Mouse (Mus musculus): ENCODE measurements at regions not wholly inside any gene's neighbourhood (a gene's known extent, or its start where the extent isn't known, plus 50 kb on each side); places are given as distances from the start of the nearest gene placed in this dataset.

DNA sequence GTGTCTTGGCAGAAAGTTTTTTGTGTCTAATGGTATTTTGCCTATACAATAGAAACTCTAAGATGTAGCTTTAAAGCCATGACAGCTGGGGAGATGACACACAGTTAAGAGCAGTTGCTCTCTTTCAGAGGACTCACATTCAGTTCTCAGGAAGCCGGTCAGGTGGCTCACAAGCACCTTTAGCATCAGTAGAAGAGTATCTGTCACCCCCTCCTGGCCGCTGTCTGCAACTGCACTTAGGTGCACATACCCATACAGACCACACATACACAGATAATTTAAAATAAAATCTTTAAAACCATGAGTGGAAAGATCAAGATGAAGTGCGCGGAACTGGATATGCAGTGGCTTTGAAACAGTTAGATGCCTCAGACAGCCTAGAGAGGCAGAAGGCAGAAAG is 178.3 kb upstream of the Chrm3 start:
- DNase-seq (ENCODE audit: low read depth, low spot score) = no peak

DNA sequence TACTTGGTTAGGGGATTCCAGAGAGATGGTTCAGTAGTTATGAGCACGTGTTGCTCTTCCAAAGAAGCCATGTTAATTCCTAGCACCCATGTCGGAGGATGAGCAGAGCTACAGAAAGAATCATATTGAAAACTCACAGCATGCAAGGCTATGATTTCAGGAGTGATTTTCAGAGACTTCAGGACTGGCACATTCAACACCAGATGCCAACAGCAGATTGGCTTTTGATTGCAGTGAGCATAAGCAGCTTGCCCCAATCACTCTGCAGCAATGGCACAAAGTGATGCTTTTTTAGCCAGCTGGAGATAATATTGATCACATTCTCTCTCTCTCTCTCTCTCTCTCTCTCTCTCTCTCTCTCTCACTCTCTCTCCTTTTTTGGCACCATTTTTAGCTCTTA is 166.6 kb upstream of the Chrm3 start:
- DNase-seq (ENCODE audit: low read depth, low spot score) = no peak

DNA sequence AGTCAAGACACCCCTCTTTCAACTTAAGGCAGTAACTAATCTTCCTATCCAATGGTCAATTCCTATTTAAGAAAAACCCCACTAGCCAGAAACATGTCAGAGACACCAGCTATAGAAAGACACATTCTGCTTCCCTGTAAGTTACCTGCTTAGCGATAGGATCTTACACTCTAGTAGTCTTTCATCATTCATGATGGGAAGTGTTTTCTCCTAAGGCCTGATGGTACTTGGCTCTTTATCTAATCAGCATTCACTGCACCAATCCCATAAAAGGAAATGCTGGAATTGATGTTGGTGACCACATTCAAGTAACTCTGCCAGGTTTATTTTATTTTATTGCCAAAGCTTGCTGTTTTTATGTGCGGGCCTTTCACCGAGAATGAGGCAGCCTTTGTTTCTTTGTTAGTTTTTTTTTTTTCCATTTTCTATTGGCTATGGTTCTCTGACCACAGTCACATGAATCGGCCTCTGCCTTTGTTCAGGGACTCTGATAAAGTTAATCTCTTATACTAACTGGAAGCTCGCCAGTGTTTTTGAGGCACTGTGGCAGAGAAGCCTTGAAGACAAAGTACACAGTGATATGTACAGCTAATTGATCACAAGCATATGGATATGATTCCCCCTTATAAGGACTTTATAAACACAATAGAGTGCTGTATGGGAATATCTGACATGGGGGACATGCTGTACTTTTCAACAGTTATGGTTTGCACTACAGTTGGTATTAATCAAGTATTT is 166.0 kb upstream of the Chrm3 start:
- DNase-seq (ENCODE audit: low read depth, low spot score) = no peak

DNA sequence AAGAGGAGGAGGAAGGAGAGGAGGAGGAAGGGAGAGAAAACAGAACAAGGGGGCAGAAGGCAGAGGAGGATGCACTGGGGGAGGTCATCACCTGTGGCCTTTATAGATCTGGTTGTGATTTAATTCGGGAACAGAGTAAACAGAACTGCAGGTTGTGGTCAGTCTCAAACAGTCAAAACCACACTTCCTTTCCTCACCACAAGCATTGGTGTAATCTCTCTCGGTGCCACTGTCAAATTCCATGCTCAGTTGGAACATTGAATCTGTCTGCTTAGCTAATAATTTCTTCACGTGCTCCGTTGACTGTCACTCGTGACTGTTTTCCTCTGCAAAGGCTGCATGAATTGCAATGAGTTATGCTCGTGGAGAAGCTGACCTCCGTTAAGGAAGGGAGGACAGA is 143.6 kb upstream of the Chrm3 start:
- no peak for DNase-seq (ENCODE audit: low read depth, low spot score)

DNA sequence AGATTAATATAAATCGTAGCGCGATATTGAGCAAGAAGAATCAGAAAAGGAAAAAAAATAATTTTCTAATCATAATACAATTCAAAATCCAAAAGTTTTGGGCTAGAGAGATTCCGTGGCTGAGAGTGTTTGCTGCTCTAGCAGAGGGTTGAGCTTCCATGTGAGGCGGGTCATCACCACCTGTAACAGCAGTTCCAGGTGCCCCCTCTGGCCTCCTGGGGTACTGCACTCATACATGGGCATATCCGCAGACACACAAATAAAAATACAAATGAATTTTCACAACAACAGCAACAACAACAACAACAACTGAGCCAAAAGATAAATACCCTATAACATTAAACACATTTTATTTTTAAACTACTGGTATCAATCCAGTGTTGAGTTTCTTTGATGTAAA is 94.7 kb upstream of the Chrm3 start:
- DNase-seq (ENCODE audit: low read depth, low spot score) = no peak

DNA sequence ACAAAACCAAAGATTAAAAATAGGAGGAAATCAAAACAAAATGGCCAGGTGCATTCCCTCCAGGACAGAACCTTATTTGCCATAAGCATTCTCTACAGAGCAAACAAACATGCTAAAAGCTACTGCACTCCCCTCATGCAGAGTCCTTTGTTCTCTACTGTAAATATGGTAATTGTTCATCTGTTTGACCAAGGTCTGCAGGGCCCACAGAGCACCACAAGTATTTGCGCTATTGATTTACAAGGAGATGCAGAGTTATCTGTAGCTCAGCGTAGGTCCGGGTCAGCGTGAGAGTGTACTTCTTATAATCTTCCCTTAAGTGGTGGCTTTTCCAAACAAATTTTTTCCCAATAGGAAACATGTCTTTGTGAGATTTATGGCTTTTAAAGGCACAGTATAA is 94.0 kb upstream of the Chrm3 start:
- no peak for DNase-seq (ENCODE audit: low read depth, low spot score)

DNA sequence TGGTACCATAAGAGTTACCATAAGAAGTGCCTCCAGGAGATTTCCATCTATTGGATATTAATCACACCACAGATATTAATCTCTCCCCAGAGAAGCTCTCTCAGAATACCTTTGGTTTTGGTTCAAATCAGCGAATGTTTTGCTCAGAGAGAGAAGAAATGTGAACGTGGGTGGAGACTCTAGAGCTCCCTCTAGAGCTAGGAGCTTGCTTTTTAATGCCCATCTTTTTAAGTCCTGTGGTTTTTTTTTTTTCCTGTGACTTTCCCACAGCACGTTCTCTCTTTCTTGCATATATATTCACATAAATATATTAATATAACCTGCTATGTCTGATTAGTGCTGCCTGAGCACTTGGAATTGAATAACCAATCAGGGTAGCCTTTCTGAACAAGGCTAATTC is 90.4 kb upstream of the Chrm3 start:
- no peak for DNase-seq (ENCODE audit: low read depth, low spot score)

DNA sequence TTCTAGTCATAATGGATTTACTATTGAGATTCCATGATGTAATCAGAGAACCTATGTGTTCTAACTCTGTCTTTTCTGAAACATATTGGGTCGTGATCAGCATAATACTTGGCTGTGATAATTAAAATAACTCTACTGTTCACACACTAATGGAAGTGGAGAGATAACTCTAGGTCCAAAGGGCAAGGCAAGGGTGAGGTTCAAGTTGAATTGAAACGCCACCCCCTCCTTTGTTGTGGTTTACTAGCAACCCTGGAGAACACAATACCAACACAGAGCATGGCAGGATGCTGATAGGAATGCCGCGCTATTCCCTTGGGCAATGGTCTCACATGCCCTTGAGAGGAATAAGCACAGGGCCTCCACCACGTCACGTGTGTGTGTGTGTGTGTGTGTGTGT is 88.9 kb upstream of the Chrm3 start:
- no peak for DNase-seq (ENCODE audit: low read depth, low spot score)

DNA sequence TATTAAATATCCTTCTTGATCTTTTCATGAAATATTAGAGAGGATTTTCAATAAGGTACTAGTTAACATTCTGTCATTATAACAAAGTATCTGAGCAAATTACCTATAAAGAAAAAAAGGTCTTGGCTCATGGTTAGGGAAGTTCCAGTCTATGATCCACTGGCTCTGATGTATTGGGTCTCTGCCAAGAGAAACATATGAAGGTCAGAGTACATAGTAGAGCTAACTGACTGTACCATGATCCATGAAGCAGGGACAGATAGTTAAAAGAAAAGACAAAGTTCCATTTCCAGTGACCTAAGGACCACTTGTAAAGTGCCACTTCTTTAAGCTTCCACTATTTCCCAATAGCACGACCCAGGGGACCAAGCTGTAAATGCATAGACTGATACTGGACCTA is 87.2 kb upstream of the Chrm3 start:
- no peak for DNase-seq (ENCODE audit: low read depth, low spot score)

DNA sequence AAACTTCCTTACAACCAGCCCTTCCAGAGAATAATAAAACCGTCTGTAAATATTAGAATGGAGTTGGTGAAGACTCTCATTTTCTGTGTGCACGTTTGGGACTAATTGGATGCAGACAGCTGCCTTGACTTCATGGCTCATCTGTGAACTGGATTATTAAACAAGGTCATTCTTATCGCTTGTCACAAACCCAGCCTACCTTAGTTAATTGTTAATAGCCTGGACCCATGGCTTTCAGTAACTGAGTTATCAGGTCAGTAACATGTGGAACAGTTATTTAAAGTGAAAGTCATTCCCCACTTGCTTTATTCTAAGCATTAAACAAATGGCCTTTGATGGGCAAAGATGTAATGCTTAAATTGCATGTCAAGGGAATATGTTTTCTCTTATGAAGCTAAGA is 85.0 kb upstream of the Chrm3 start:
- DNase-seq (ENCODE audit: low read depth, low spot score) = no peak
